Mouse (Mus musculus) C2C12 (cell line): Measurements from ENCODE around the gene Reep6.

Experiments used
- CEBPB ChIP-seq: IDR thresholded peaks from one replicate; pipeline ENCODE4 v1.6.1; 2011; ENCODE audit warnings: low read depth, mild to moderate bottlenecking, control low read depth, moderate library complexity
- CTCF ChIP-seq: IDR thresholded peaks from one replicate; pipeline ENCODE4 v1.5.1; 2011; ENCODE audit not compliant: control insufficient read depth, insufficient read depth, insufficient read length
- FOSL1 ChIP-seq: IDR thresholded peaks from one replicate; pipeline ENCODE4 v1.8.0; 2011; ENCODE audit warnings: mild to moderate bottlenecking, low read length; ENCODE audit not compliant: poor library complexity, insufficient read depth, severe bottlenecking
- MAX ChIP-seq: IDR thresholded peaks from one replicate; pipeline ENCODE4 v1.6.1; 2011; ENCODE audit warnings: mild to moderate bottlenecking, control low read depth
- MYOD1 ChIP-seq: IDR thresholded peaks from one replicate; pipeline ENCODE4 v1.6.1; 2011; ENCODE audit warnings: low read depth; ENCODE audit not compliant: control insufficient read depth, insufficient read length
- USF1 ChIP-seq: IDR thresholded peaks from one replicate; pipeline ENCODE4 v1.6.1; 2011; ENCODE audit warnings: low read depth, mild to moderate bottlenecking, control low read depth, moderate library complexity

- no peak for TF ChIP-seq CTCF
- no peak for TF ChIP-seq MAX
- no peak for TF ChIP-seq USF1
- no peak for TF ChIP-seq MYOD1
- TF ChIP-seq CEBPB = no peak
- no peak for TF ChIP-seq FOSL1
Observed at GRCm38 (mm10) chr10:80296824-80297223, 32.9 kb upstream of the Reep6 start.
